Mouse (Mus musculus): Measurements from ENCODE around the gene Sgo2a.
A peak's percentile ranks its signal among the peaks of the same experiment; 100 is the strongest.
"Not testable (repeated sequence)": the region's sequence is repeated elsewhere in the genome, so short reads cannot be mapped to it uniquely, and the experiment has no call there.

The Sgo2a gene

GRCm38 (mm10) chr1:58031160-58031769, 35.5 kb downstream of the Sgo2a start:
- peak; percentile 42 for DNase-seq (ENCODE audit: low read depth, low spot score)

- DNase-seq (ENCODE audit: low read depth, low spot score) = not testable (repeated sequence)
Measured at GRCm38 (mm10) chr1:58037306-58037705, 41.5 kb downstream of the Sgo2a start.

DNA sequence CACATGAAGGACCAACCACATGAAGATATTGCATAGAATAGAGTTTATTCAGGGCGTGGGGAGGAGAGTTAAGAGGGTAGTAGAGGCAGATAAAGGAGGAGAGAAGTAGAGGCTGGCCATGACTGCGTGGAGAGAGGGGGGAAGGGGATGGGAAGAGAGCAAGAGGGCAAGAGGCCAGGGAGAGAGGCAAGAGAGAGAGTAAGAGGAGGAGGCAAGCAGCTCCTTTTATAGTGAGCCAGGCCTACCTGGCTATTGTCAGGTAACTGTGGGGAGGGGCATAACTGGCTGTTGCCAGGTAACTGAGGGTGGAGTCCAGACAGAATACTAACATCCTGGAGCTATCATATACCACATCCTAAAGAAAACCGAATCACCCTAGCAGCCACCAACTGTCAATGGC, 49.3 kb downstream of the Sgo2a start:
- DNase-seq (ENCODE audit: low read depth, low spot score) = no peak

GRCm38 (mm10) chr1:58045546-58045945, 49.8 kb downstream of the Sgo2a start:
- DNase-seq (ENCODE audit: low read depth, low spot score) = no peak

GRCm38 (mm10) chr1:58046721-58047290, 51.0 kb downstream of the Sgo2a start:
- no peak for DNase-seq (ENCODE audit: low read depth, low spot score)

- DNase-seq (ENCODE audit: low read depth, low spot score) = no peak
Measured at GRCm38 (mm10) chr1:58049126-58049525, 53.4 kb downstream of the Sgo2a start.

GRCm38 (mm10) chr1:58055598-58055997, 59.8 kb downstream of the Sgo2a start:
- DNase-seq (ENCODE audit: low read depth, low spot score) = no peak

DNA sequence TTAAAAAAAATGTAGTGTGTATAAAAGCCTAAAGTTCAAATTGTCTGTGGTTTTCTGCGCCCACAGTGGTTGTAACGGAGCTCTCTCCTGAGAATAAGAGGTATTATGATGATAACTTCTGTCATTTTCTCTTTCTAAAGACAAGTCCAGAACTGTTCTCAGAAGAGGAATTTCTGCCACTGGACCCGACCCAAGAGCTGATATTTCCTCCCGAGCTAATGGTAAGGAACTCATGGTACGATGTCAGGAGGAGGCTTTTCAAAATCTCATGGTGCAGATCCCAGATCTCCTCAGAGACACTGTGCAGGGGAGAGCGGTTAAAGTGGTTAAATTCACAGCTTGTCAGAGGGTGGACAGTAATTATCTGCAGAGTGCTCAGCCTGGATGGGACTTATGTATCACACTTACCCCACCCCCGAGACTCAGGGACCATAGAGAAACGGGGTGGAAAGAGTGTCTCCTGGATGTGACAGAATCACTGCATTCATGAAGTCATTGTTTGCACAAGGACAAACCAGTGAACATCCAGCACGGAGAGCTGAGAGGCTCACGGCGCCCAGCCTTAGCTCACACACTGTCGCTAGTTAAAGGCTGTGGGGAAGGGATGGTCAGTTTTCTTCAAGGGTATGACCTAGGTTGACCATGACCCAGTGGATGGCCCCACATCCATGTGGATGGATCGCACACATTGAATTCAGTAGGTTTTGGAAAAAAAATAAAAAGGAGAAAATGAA, 60.5 kb downstream of the Sgo2a start:
- DNase-seq (ENCODE audit: low read depth, low spot score) = no peak

- no peak for DNase-seq (ENCODE audit: low read depth, low spot score)
Measured at GRCm38 (mm10) chr1:58056939-58057338, 61.2 kb downstream of the Sgo2a start.

DNA sequence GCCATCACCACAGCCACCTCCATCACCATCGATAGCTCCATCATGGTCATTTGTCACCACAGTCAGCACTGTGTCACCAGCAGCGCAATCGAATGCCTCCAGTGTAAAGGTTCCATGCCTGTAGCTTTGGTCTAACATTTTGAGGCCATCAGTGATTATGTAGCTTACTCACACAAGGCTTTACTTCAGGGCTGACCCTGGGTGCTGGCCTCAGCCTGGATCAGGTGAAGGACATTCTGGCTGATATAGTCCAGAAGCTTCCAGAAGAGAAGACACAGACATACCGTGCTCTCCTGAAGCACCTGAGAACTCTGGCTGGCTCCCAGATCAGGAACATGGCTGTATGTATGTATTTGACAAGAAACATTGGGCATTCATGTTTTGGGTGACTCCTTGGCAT, 63.1 kb downstream of the Sgo2a start:
- DNase-seq (ENCODE audit: low read depth, low spot score) = no peak

GRCm38 (mm10) chr1:58062131-58062530, 66.4 kb downstream of the Sgo2a start:
- no peak for DNase-seq (ENCODE audit: low read depth, low spot score)

DNA sequence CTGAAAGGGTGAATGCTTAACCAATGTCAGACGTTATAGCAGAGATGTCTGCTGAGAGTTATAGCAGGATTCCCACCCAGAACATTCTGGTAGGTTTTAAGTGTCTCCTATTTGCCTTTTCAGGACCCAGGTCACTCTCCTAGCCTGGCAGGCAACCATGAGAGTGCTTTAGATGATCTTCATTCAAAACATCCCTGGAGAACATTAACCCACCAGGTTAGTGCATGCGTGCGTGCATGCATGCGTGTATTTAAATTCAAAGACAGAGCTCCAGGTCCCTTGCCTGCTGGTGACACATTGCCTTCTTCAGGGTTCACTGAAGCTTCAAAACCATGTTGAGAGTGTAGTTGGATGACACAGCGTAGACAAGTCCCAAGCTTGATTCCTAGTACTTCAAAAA, 69.4 kb downstream of the Sgo2a start:
- no peak for DNase-seq (ENCODE audit: low read depth, low spot score)

DNA sequence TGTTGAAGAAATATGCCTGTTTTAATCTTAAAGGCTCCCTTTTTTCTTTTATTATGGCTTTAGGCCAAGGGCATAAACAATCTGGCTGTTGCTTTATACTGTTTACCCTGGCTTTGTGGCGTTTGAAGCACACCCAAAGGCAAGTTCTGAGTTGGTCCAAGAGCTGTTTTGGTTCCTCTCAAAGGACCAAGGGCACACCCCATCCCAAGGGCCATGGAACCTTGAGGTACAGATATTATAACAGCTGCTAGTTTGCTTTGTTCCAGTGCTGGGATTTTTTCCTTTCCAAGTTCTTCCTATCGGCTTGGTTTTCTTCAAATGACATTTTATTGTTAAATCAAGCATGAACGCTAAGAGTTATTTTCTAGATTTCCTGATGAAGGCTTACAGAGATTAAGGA, 69.8 kb downstream of the Sgo2a start:
- no peak for DNase-seq (ENCODE audit: low read depth, low spot score)

- no peak for DNase-seq (ENCODE audit: low read depth, low spot score)
Measured at GRCm38 (mm10) chr1:58069181-58069580, 73.4 kb downstream of the Sgo2a start.

DNA sequence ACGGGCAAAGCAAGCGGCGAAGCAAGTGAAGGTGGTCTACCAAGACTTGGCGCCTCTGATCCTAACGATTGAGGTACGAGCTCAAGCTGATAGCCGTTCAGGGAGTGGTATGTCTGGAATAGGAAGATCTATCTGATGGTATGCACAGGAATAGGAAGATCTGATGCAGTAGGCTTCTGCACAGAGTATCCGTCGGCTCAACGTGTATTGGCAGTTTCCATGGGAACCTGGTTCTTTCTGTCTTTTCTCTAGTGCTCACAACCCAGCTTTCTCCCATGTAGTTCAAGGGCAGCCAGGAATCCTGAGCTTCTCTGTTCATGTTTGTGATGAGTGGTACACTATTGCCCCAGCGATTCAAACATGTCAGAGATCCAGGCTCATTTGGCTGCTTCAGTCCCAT, 74.3 kb downstream of the Sgo2a start:
- DNase-seq (ENCODE audit: low read depth, low spot score) = no peak

DNA sequence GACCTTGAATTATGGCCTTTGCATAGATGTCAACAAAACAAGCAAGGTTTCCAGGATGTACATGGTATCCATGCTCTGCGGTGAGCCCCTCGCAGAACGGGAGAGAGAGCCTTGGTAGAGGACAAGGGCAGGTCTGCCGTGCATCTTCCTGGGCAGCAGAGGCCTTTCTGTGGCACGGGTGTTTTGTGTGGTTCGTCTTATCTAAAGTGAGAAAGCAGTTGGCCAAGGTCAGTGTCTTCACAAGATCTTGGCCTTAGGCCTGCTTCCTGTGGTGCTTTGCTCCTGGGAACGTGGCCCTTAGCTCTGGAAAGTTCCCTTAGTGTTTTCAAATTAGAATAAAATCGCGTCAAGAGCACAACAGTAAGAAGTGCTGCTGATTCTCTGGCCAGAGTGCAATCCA, 75.2 kb downstream of the Sgo2a start:
- DNase-seq (ENCODE audit: low read depth, low spot score) = no peak

DNA sequence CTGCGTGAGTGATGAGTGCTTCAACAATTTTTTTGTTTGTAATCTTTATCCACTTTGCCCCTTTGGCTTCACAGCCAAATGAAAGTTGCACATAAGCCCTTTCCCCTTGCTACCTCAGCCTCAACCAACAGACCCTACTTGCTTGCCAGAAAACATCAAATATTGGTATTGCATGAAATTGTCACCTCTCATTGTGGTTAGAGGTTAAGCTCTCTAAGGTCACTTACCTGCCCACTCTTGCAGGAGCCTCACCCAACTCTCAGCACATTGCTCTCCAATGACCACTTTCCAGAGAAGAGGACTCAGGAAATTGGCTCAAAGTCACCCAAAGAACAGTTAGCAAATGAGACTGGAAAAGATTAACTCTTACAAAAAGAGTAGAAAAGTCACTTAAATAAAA, 75.7 kb downstream of the Sgo2a start:
- no peak for DNase-seq (ENCODE audit: low read depth, low spot score)

- DNase-seq (ENCODE audit: low read depth, low spot score) = no peak
Measured at GRCm38 (mm10) chr1:58072416-58072815, 76.6 kb downstream of the Sgo2a start.

DNA sequence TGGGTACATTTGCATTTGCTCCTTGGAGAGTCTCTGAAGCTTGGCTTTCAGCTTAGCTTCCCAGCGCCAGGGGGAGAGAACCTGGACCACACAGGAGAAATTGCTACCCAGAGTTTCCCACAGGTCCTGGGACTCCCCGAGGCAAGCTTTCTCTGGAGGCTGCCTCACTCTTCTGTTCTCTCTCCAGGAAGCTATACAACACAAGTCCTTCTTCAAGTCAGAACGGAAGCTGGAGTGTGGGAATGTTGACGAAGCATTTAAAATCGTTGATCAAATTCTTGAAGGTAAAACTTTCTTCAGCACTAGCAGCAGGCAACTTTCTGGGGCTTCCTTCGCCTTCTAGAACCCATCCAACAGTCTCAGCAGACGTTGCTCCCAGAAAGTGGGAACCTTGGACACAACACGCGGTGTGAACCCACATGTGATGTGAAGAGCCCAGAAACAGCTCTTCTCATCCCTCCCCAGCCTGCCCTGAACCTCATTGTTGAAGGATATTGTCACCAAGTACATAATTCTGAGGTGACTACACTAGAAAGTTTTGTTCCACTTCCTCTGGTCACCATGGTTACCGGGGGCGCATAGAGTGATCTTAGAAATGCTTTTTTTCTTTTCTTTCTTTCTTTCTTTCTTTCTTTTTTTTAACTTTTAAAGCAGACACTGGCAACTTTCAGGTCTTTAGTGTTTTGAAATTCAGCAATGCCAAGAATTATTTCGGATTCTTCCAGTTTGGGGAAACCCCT, 77.4 kb downstream of the Sgo2a start:
- no peak for DNase-seq (ENCODE audit: low read depth, low spot score)

GRCm38 (mm10) chr1:58074266-58074665, 78.5 kb downstream of the Sgo2a start:
- no peak for DNase-seq (ENCODE audit: low read depth, low spot score)
